Mouse (Mus musculus): Measurements from ENCODE around the gene Sh3gl3. TPM values are rescaled to one million over a fixed set of nuclear protein-coding genes. Genes with fewer than 3 reads are reported as not detected.

The Sh3gl3 gene
- total RNA-seq, 1 experiment, result 8.0 TPM

DNA sequence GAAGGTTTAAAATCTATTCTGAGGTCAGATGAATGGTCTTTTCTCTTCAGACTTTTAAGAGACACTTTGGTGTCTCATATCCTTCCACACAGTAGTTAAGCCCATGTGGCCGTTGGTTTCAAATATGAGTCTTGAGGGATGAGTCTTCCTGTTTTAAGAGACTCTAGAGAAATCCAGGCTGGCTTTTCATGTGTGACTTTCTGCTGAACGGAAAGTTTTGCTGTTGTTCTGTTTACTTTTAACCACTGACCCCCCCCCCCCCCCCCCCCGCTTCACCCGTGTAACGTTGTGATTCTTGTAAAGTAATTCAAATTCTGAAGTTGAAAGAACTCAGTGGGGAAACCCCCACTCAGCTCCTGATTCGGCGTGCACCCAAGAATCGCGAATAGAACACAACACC, 61.8 kb downstream of the Sh3gl3 start:
- H3K27ac ChIP-seq (ENCODE audit: insufficient read depth, low read depth, low read length, poor library complexity, severe bottlenecking), result peak overlapping the region; percentile 79; the same call in 1 of the 2 replicates
- no peaks in the 10 kb centered on the region for H3K9me3 ChIP-seq (ENCODE audit: control insufficient read depth, insufficient read depth, low read depth, low read length)
- H3K4me1 ChIP-seq (ENCODE audit: control insufficient read depth in 2 of 2, insufficient read depth in 2 of 2, low read length in 2 of 2, poor library complexity in 1 of 2), result peaks cover 6 to 19% of the 10 kb centered on the region in 2 experiments; a peak in 3 of 4 replicates
- H3K4me3 ChIP-seq (ENCODE audit: insufficient read depth in 1 of 2, low read depth in 1 of 2, low read length in 2 of 2, poor library complexity in 1 of 2, severe bottlenecking in 1 of 2), result no peak overlapping the region
- 0 out of 2 replicates have a peak overlapping the region, but pooled peaks have one; percentile 10 for H3K9ac ChIP-seq (ENCODE audit: insufficient read depth, low read depth, low read length, poor library complexity, severe bottlenecking)
- DNase-seq (ENCODE audit: low read depth, low spot score), result no peak
- in situ Hi-C loops (cut with MboI; ENCODE audit: low sequenced_read_pairs in 2 of 2, unreplicated experiment in 2 of 2), result no loop called here
- H3K36me3 ChIP-seq (ENCODE audit: control insufficient read depth, insufficient read depth, low read length, poor library complexity, severe bottlenecking), result no peaks in the 10 kb centered on the region
- TF ChIP-seq CHD2 (IDR thresholded peaks at IDR 0.05; ENCODE audit: low read depth, low read length) (no peak), MAFK (IDR thresholded peaks at IDR 0.05; ENCODE audit: insufficient read depth, low read depth, low read length) (no peak), ZC3H11A (IDR thresholded peaks at IDR 0.05; ENCODE audit: borderline replicate concordance, low read depth, low read length) (no peak), HCFC1 (IDR thresholded peaks at IDR 0.05; ENCODE audit: borderline replicate concordance, insufficient read depth, low read length) (no peak), ZNF384 (IDR thresholded peaks at IDR 0.05; ENCODE audit: low read depth, low read length) (no peak)

GRCm38 (mm10) chr7:82236152-82236898, 62.7 kb downstream of the Sh3gl3 start:
- H3K4me3 ChIP-seq (ENCODE audit: insufficient read depth in 1 of 2, low read depth in 1 of 2, low read length in 2 of 2, poor library complexity in 1 of 2, severe bottlenecking in 1 of 2), result no peak overlapping the region
- H3K4me1 ChIP-seq (ENCODE audit: control insufficient read depth in 2 of 2, insufficient read depth in 2 of 2, low read length in 2 of 2, poor library complexity in 1 of 2), result peaks cover 6 to 21% of the 10 kb centered on the region in 2 experiments; a peak in 3 of 4 replicates
- H3K9ac ChIP-seq (ENCODE audit: insufficient read depth, low read depth, low read length, poor library complexity, severe bottlenecking), result no peak overlapping the region
- in situ Hi-C loops (cut with MboI; ENCODE audit: low sequenced_read_pairs in 2 of 2, unreplicated experiment in 2 of 2), result no loop called here
- H3K27ac ChIP-seq (ENCODE audit: insufficient read depth, low read depth, low read length, poor library complexity, severe bottlenecking), result peak overlapping the region; percentile 78
- no peak for TF ChIP-seq CHD2 (IDR thresholded peaks at IDR 0.05; ENCODE audit: low read depth, low read length)
- no peak for TF ChIP-seq ZC3H11A (IDR thresholded peaks at IDR 0.05; ENCODE audit: borderline replicate concordance, low read depth, low read length)
- no peak for TF ChIP-seq MAFK (IDR thresholded peaks at IDR 0.05; ENCODE audit: insufficient read depth, low read depth, low read length)
- no peak for TF ChIP-seq ZNF384 (IDR thresholded peaks at IDR 0.05; ENCODE audit: low read depth, low read length)
- no peak for TF ChIP-seq HCFC1 (IDR thresholded peaks at IDR 0.05; ENCODE audit: borderline replicate concordance, insufficient read depth, low read length)
- H3K36me3 ChIP-seq (ENCODE audit: control insufficient read depth, insufficient read depth, low read length, poor library complexity, severe bottlenecking), result no peaks in the 10 kb centered on the region
- H3K9me3 ChIP-seq (ENCODE audit: control insufficient read depth, insufficient read depth, low read depth, low read length), result no peaks in the 10 kb centered on the region
- DNase-seq (ENCODE audit: low read depth, low spot score), result no peak

- in situ Hi-C loops (cut with MboI; ENCODE audit: low sequenced_read_pairs in 2 of 2, unreplicated experiment in 2 of 2), result no loop called here
- Histone ChIP-seq H3K9me3 (ENCODE audit: control insufficient read depth, insufficient read depth, low read depth, low read length) (no peaks in the 10 kb centered on the region), H3K9ac (ENCODE audit: insufficient read depth, low read depth, low read length, poor library complexity, severe bottlenecking) (no peak overlapping the region), H3K4me1 (ENCODE audit: control insufficient read depth in 2 of 2, insufficient read depth in 2 of 2, low read length in 2 of 2, poor library complexity in 1 of 2) (peaks cover 6 to 21% of the 10 kb centered on the region in 2 experiments; a peak in 3 of 4 replicates), H3K36me3 (ENCODE audit: control insufficient read depth, insufficient read depth, low read length, poor library complexity, severe bottlenecking) (no peaks in the 10 kb centered on the region), H3K4me3 (ENCODE audit: insufficient read depth in 1 of 2, low read depth in 1 of 2, low read length in 2 of 2, poor library complexity in 1 of 2, severe bottlenecking in 1 of 2) (no peak overlapping the region), H3K27ac (ENCODE audit: insufficient read depth, low read depth, low read length, poor library complexity, severe bottlenecking) (peak overlapping the region; percentile 78)
- TF ChIP-seq ZC3H11A (IDR thresholded peaks at IDR 0.05; ENCODE audit: borderline replicate concordance, low read depth, low read length) (no peak), CHD2 (IDR thresholded peaks at IDR 0.05; ENCODE audit: low read depth, low read length) (no peak), MAFK (IDR thresholded peaks at IDR 0.05; ENCODE audit: insufficient read depth, low read depth, low read length) (no peak), HCFC1 (IDR thresholded peaks at IDR 0.05; ENCODE audit: borderline replicate concordance, insufficient read depth, low read length) (no peak), ZNF384 (IDR thresholded peaks at IDR 0.05; ENCODE audit: low read depth, low read length) (no peak)
- no peak for DNase-seq (ENCODE audit: low read depth, low spot score)
These were observed 63.2 kb downstream of the Sh3gl3 start for GRCm38 (mm10) chr7:82236899-82237162.

DNA sequence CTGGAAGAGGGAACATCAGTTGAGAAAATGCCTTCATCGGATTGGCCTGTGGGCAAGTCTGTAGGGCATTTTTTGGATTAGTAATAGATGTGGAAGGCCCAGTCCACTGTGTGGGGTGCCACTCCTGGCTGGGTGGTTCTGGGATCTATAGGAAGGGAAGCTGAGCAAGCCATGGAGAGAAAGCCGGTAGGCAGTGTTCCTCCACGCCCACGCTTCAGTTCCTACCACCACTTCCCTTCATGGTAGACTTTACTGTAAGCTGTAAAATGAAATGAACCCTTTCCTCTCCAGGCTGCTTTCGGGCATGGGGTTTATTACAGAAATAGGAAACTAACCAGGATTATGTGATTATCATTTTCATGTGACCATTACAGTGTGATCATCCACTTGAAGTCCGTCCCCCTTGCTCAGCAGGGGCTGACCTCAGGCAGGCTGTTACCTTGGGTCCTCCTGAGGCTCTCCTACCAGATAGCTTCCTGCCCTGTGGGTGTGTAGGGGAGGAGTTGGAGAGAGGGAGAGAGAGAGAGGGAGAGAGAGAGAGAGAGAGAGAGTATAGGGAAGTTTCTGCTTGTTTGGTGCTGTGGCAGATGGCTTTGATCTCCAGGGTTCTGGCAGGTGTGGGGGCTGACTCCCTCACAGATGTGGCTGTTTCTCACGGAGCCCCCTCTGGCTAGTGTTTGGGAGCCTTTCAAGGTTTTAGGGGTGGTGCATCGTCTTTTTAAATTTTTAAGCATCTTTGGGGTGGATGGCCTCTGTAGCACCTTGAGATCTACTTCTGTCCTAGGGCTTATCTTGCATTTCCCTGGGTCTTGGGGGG, 67.0 kb downstream of the Sh3gl3 start:
- in situ Hi-C loops (cut with MboI; ENCODE audit: low sequenced_read_pairs in 2 of 2, unreplicated experiment in 2 of 2), result no loop called here
- H3K9me3 ChIP-seq (ENCODE audit: control insufficient read depth, insufficient read depth, low read depth, low read length), result no peaks in the 10 kb centered on the region
- peaks cover 3 to 15% of the 10 kb centered on the region in 2 experiments; a peak in 3 of 4 replicates for H3K4me1 ChIP-seq (ENCODE audit: control insufficient read depth in 2 of 2, insufficient read depth in 2 of 2, low read length in 2 of 2, poor library complexity in 1 of 2)
- no peak overlapping the region for H3K9ac ChIP-seq (ENCODE audit: insufficient read depth, low read depth, low read length, poor library complexity, severe bottlenecking)
- DNase-seq (ENCODE audit: low read depth, low spot score), result no peak
- no peak overlapping the region for H3K4me3 ChIP-seq (ENCODE audit: insufficient read depth in 1 of 2, low read depth in 1 of 2, low read length in 2 of 2, poor library complexity in 1 of 2, severe bottlenecking in 1 of 2)
- no peaks in the 10 kb centered on the region for H3K36me3 ChIP-seq (ENCODE audit: control insufficient read depth, insufficient read depth, low read length, poor library complexity, severe bottlenecking)
- no peak overlapping the region for H3K27ac ChIP-seq (ENCODE audit: insufficient read depth, low read depth, low read length, poor library complexity, severe bottlenecking)
- no peak for TF ChIP-seq CHD2 (IDR thresholded peaks at IDR 0.05; ENCODE audit: low read depth, low read length)
- no peak for TF ChIP-seq MAFK (IDR thresholded peaks at IDR 0.05; ENCODE audit: insufficient read depth, low read depth, low read length)
- TF ChIP-seq ZC3H11A (IDR thresholded peaks at IDR 0.05; ENCODE audit: borderline replicate concordance, low read depth, low read length), result no peak
- TF ChIP-seq ZNF384 (IDR thresholded peaks at IDR 0.05; ENCODE audit: low read depth, low read length), result no peak
- no peak for TF ChIP-seq HCFC1 (IDR thresholded peaks at IDR 0.05; ENCODE audit: borderline replicate concordance, insufficient read depth, low read length)

Measured in ES-E14 (cell line).